Mouse (Mus musculus) midbrain, embryonic 14.5 days (tissue): ENCODE measurements at regions not wholly inside any gene's neighbourhood (a gene's known extent, or its start where the extent isn't known, plus 50 kb on each side); places are given as distances from the start of the nearest gene placed in this dataset.

Experiments
- ATAC-seq: fragments of 200-750 bp; cut with Nextera tagmentation; 2 replicates; pipeline ENCODE4 v1.8.0; 2017; ENCODE audit warnings: moderate number of reproducible peaks, moderate library complexity; ENCODE audit not compliant: low FRiP score, low TSS enrichment
- DNase-seq: peaks from one replicate; pipeline ENCODE4 v3.0.0-alpha.2; 2015
- H3K27ac ChIP-seq: fragments of 300-500 bp; sonication (generic); replicated peaks from 2 replicates; pipeline ENCODE4 v1.5.1; 2014; ENCODE audit warnings: mild to moderate bottlenecking, low read depth, low read length, moderate library complexity
- H3K27me3 ChIP-seq: fragments of 300-500 bp; sonication (generic); 2 replicates; pipeline ENCODE4 v1.6.1; 2014; ENCODE audit warnings: low read length, control low read depth, mixed read lengths; ENCODE audit not compliant: control insufficient read depth, insufficient read depth
- H3K36me3 ChIP-seq: fragments of 300-500 bp; sonication (generic); 2 replicates; pipeline ENCODE4 v1.6.1; 2014; ENCODE audit warnings: low read length, control low read depth; ENCODE audit not compliant: control insufficient read depth, insufficient read depth
- H3K4me1 ChIP-seq: fragments of 300-500 bp; sonication (generic); 2 replicates; pipeline ENCODE4 v1.6.1; 2014; ENCODE audit warnings: mild to moderate bottlenecking, antibody characterized with exemption, low read length, control low read depth; ENCODE audit not compliant: control insufficient read depth, insufficient read depth
- H3K4me2 ChIP-seq: fragments of 300-500 bp; sonication (generic); 2 replicates; pipeline ENCODE4 v1.6.1; 2014; ENCODE audit warnings: mild to moderate bottlenecking, low read length, moderate library complexity
- H3K4me3 ChIP-seq: fragments of 300-500 bp; sonication (generic); replicated peaks from 2 replicates; pipeline ENCODE4 v1.5.1; 2014; ENCODE audit warnings: low read depth, low read length
- H3K9ac ChIP-seq: fragments of 300-500 bp; sonication (generic); replicated peaks from 2 replicates; pipeline ENCODE4 v1.6.1; 2014; ENCODE audit warnings: mild to moderate bottlenecking, low read length, moderate library complexity
- H3K9me3 ChIP-seq: fragments of 300-500 bp; sonication (generic); 2 replicates; pipeline ENCODE4 v1.6.1; 2016; ENCODE audit warnings: low read length, control low read depth, mixed read lengths; ENCODE audit not compliant: control insufficient read depth
- WGBS: fragments of 180-500 bp; shearing (Covaris S2); extraction: QIAGEN DNeasy Blood & Tissue Kit; methylation state at CpG from one replicate; pipeline ENCODE4 v1.1.7; 2014; 5-methylcytosine and 5-hydroxymethylcytosine counted together

GRCm38 (mm10) chr12:79962649-79963236 lies 150.1 kb downstream of the Zfp36l1 start:
- peaks cover 15% of the 10 kb centered on the region for H3K4me1 ChIP-seq
- DNase-seq (no peak), ATAC-seq (no peak)

GRCm38 (mm10) chr12:79961881-79962280 lies 150.9 kb downstream of the Zfp36l1 start:
- Histone ChIP-seq H3K36me3 (no peaks in the 10 kb centered on the region), H3K4me2 (no peak overlapping the region), H3K27ac (no peak overlapping the region), H3K9ac (no peak overlapping the region), H3K4me1 (peaks cover 15% of the 10 kb centered on the region), H3K27me3 (no peaks in the 10 kb centered on the region), H3K4me3 (no peak overlapping the region), H3K9me3 (no peaks in the 10 kb centered on the region)
- WGBS: 91% methylated on average over 4 of the region's 4 CpGs
- no peak for ATAC-seq
- no peak for DNase-seq

More at GRCm38 (mm10) chr12:79962649-79963236, 150.1 kb downstream of the Zfp36l1 start:
- H3K4me2 ChIP-seq: no peak overlapping the region
- H3K4me3 ChIP-seq: no peak overlapping the region
- no peak overlapping the region for H3K27ac ChIP-seq
- H3K9ac ChIP-seq: no peak overlapping the region
- H3K9me3 ChIP-seq: no peaks in the 10 kb centered on the region
- no peaks in the 10 kb centered on the region for H3K36me3 ChIP-seq
- H3K27me3 ChIP-seq: no peaks in the 10 kb centered on the region
- WGBS: 98% methylated on average over 11 of the region's 11 CpGs

- Histone ChIP-seq H3K9me3 (no peaks in the 10 kb centered on the region), H3K4me1 (peaks cover 12% of the 10 kb centered on the region), H3K9ac (no peak overlapping the region), H3K4me2 (no peak overlapping the region), H3K4me3 (no peak overlapping the region), H3K27ac (no peak overlapping the region), H3K27me3 (no peaks in the 10 kb centered on the region), H3K36me3 (no peaks in the 10 kb centered on the region)
- DNase-seq: no peak
- ATAC-seq: no peak
- 90% methylated on average over 6 of the region's 6 CpGs for WGBS
Measured at GRCm38 (mm10) chr12:79961076-79961475, 151.7 kb downstream of the Zfp36l1 start.

- Histone ChIP-seq H3K9ac (no peak overlapping the region), H3K9me3 (no peaks in the 10 kb centered on the region), H3K36me3 (no peaks in the 10 kb centered on the region), H3K4me3 (no peak overlapping the region), H3K27me3 (no peaks in the 10 kb centered on the region), H3K27ac (no peak overlapping the region), H3K4me1 (peaks cover 6% of the 10 kb centered on the region; the same call in 1 of the 2 replicates), H3K4me2 (no peak overlapping the region)
- WGBS: 80% methylated on average over 4 of the region's 4 CpGs
- DNase-seq (no peak), ATAC-seq (no peak)
Measured at GRCm38 (mm10) chr12:79960446-79960845, 152.4 kb downstream of the Zfp36l1 start.

- ATAC-seq (no peak), DNase-seq (no peak)
- no peak overlapping the region for H3K4me2 ChIP-seq
- H3K36me3 ChIP-seq: no peaks in the 10 kb centered on the region
- H3K4me3 ChIP-seq: no peak overlapping the region
- H3K4me1 ChIP-seq: peaks cover under 1% of the 10 kb centered on the region; the same call in 1 of the 2 replicates
- H3K9me3 ChIP-seq: no peaks in the 10 kb centered on the region
- H3K9ac ChIP-seq: no peak overlapping the region
- no peaks in the 10 kb centered on the region for H3K27me3 ChIP-seq
- WGBS: 89% methylated on average over 14 of the region's 14 CpGs
- H3K27ac ChIP-seq: no peak overlapping the region
Measured at GRCm38 (mm10) chr12:79959540-79960305, 153.1 kb downstream of the Zfp36l1 start.

GRCm38 (mm10) chr12:79957211-79957610 lies 155.6 kb downstream of the Zfp36l1 start:
- no peaks in the 10 kb centered on the region for H3K36me3 ChIP-seq
- no peak for DNase-seq
- 71% methylated on average over 4 of the region's 4 CpGs for WGBS

GRCm38 (mm10) chr12:79956351-79956750 lies 156.5 kb downstream of the Zfp36l1 start:
- Histone ChIP-seq H3K36me3 (no peaks in the 10 kb centered on the region), H3K27me3 (no peaks in the 10 kb centered on the region), H3K4me2 (no peak overlapping the region), H3K4me3 (no peak overlapping the region), H3K27ac (no peak overlapping the region), H3K4me1 (no peaks in the 10 kb centered on the region), H3K9me3 (no peaks in the 10 kb centered on the region), H3K9ac (no peak overlapping the region)
- ATAC-seq: no peak
- 94% methylated on average over 6 of the region's 6 CpGs for WGBS
- DNase-seq: no peak

More at GRCm38 (mm10) chr12:79957211-79957610, 155.6 kb downstream of the Zfp36l1 start:
- ATAC-seq: no peak
- Histone ChIP-seq H3K4me1 (no peaks in the 10 kb centered on the region), H3K4me2 (no peak overlapping the region), H3K27ac (no peak overlapping the region), H3K27me3 (no peaks in the 10 kb centered on the region), H3K4me3 (no peak overlapping the region), H3K9me3 (no peaks in the 10 kb centered on the region), H3K9ac (no peak overlapping the region)

GRCm38 (mm10) chr12:79955501-79955900 lies 157.3 kb downstream of the Zfp36l1 start:
- DNase-seq: no peak
- Histone ChIP-seq H3K27ac (no peak overlapping the region), H3K27me3 (no peaks in the 10 kb centered on the region), H3K4me3 (no peak overlapping the region), H3K4me2 (no peak overlapping the region), H3K4me1 (no peaks in the 10 kb centered on the region), H3K9ac (no peak overlapping the region), H3K9me3 (no peaks in the 10 kb centered on the region), H3K36me3 (no peaks in the 10 kb centered on the region)
- 94% methylated on average over 2 of the region's 2 CpGs for WGBS
- ATAC-seq: no peak
